Mouse (Mus musculus) Patski (cell line): Measurements from ENCODE around the gene Nab2. TPM values are rescaled to one million over a fixed set of nuclear protein-coding genes. Genes with fewer than 3 reads are reported as not detected.
A peak's percentile ranks its signal among the peaks of the same experiment; 100 is the strongest.

Source experiments
- ATAC-seq: fragments of 100-300 bp; one replicate; pipeline ENCODE4 v1.8.0; 2021
- CTCF ChIA-PET: fragments of 350-600 bp; sonication (Branson Sonifier 250); formaldehyde crosslinking; loops from one replicate; lab custom pipeline; 2022; ENCODE audit warnings: inconsistent platforms; lab: Charles Lee
- POLR2A ChIA-PET: fragments of 350-600 bp; sonication (Branson Sonifier 250); formaldehyde crosslinking; loops from one replicate; lab custom pipeline; 2022; ENCODE audit warnings: antibody characterized with exemption, inconsistent platforms; lab: Charles Lee
- DNase-seq: peaks from one replicate; pipeline ENCODE4 v3.0.0-alpha.2; 2011; ENCODE audit warnings: low read depth, low spot score
- H3K27me3 ChIP-seq: fragments of 371-371 bp; one replicate; pipeline ENCODE4 v1.5.1; 2021
- CTCF ChIP-seq: fragments of 100-300 bp; IDR thresholded peaks from one replicate; pipeline ENCODE4 v1.5.1; 2021
- in situ Hi-C: fragments of 300-500 bp; cut with MboI; formaldehyde crosslinking; loops from 3 replicates; pipeline ENCODE4 v1.11.1; 2018; ENCODE audit warnings: low pct_unique_long_range_greater_than_20kb, mixed read lengths
- polyA plus RNA-seq: library from polyadenylated mRNA; unstranded; gene quantifications from one replicate; pipeline ENCODE4 v1.2.3, GENCODE M21; 2021

The Nab2 gene
- polyA plus RNA-seq, 1 experiment from 2014 or later: 31.8 TPM

GRCm38 (mm10) chr10:127695775-127696174 is 27.4 kb upstream of the Nab2 start:
- H3K27me3 ChIP-seq: no peaks in the 10 kb centered on the region
- ATAC-seq (no peak), DNase-seq (no peak)
- in situ Hi-C loops: loop anchor here (25.0 kb wide), 1 partner anchor 492 kb away; the partner anchor contains the start of genes Gls2 and Rbms2
- ChIA-PET CTCF (interaction anchor here (1.6 kb wide), 1 partner anchor 17 kb away, joined by 3 read pairs; no protein-coding TSS in a partner anchor), POLR2A (interaction anchor here (1.1 kb wide), 1 partner anchor 15 kb away, joined by 3 read pairs; no protein-coding TSS in a partner anchor)
- TF ChIP-seq CTCF: no peak

- in situ Hi-C loops: loop anchor here (25.0 kb wide), 1 partner anchor 493 kb away; the partner anchor contains the start of genes Gls2 and Rbms2
- peak; percentile 70 for TF ChIP-seq CTCF
- ChIA-PET POLR2A (no interaction called here), CTCF (interaction anchor here (1.8 kb wide), 1 partner anchor 13 kb away, joined by 4 read pairs; no protein-coding TSS in a partner anchor)
- H3K27me3 ChIP-seq: no peaks in the 10 kb centered on the region
- ATAC-seq (no peak), DNase-seq (no peak)
Observed at GRCm38 (mm10) chr10:127694636-127695035, 26.3 kb upstream of the Nab2 start.

GRCm38 (mm10) chr10:127691053-127691452 is 22.7 kb upstream of the Nab2 start:
- ChIA-PET POLR2A (no interaction called here), CTCF (interaction anchor here (0.9 to 1.5 kb wide), 4 partner anchors 9 to 49 kb away, joined by 3 read pairs; no protein-coding TSS in a partner anchor)
- H3K27me3 ChIP-seq: no peaks in the 10 kb centered on the region
- no peak for DNase-seq
- no peak for ATAC-seq
- TF ChIP-seq CTCF: peak; percentile 42
- in situ Hi-C loops: loop anchor here (25.0 kb wide), 1 partner anchor 496 kb away; the partner anchor contains the start of genes Gls2 and Rbms2

GRCm38 (mm10) chr10:127682886-127683285 is 14.5 kb upstream of the Nab2 start:
- no peak for ATAC-seq
- CTCF ChIA-PET: no interaction called here
- in situ Hi-C loops: loop anchor here (25.0 kb wide), 1 partner anchor 504 kb away; the partner anchor contains the start of genes Gls2 and Rbms2
- POLR2A ChIA-PET: no interaction called here
- no peak for TF ChIP-seq CTCF
- no peak for DNase-seq
- H3K27me3 ChIP-seq: no peaks in the 10 kb centered on the region

- ATAC-seq: no peak
- in situ Hi-C loops: loop anchor here (25.0 kb wide), 1 partner anchor 507 kb away; the partner anchor contains the start of genes Gls2 and Rbms2
- ChIA-PET POLR2A (no interaction called here), CTCF (no interaction called here)
- no peak for TF ChIP-seq CTCF
- H3K27me3 ChIP-seq: no peaks in the 10 kb centered on the region
- no peak for DNase-seq
Observed at GRCm38 (mm10) chr10:127679881-127680280, 11.5 kb upstream of the Nab2 start.

GRCm38 (mm10) chr10:127679208-127679607 is 10.8 kb upstream of the Nab2 start:
- TF ChIP-seq CTCF: no peak
- H3K27me3 ChIP-seq: no peaks in the 10 kb centered on the region
- ChIA-PET CTCF (no interaction called here), POLR2A (no interaction called here)
- in situ Hi-C loops: loop anchor here (25.0 kb wide), 1 partner anchor 508 kb away; the partner anchor contains the start of genes Gls2 and Rbms2
- DNase-seq (no peak), ATAC-seq (no peak)

- CTCF ChIA-PET: interaction anchor here (0.8 to 1.7 kb wide), 2 partner anchors 18 to 35 kb away, joined by 3 to 5 read pairs; partner anchors contain the start of gene Stat6
- ATAC-seq (peak; percentile 25), DNase-seq (no peak)
- H3K27me3 ChIP-seq: no peaks in the 10 kb centered on the region
- peak; percentile 97 for TF ChIP-seq CTCF
- POLR2A ChIA-PET: interaction anchor here (1.6 kb wide), 1 partner anchor 35 kb away, joined by 7 read pairs; the partner anchor contains the start of gene Stat6
- in situ Hi-C loops: loop anchor here (25.0 kb wide), 1 partner anchor 510 kb away; the partner anchor contains the start of genes Gls2 and Rbms2
Observed at GRCm38 (mm10) chr10:127677591-127678336, 9.4 kb upstream of the Nab2 start.

GRCm38 (mm10) chr10:127676691-127677548 is 8.6 kb upstream of the Nab2 start:
- no peaks in the 10 kb centered on the region for H3K27me3 ChIP-seq
- peak; percentile 75 for ATAC-seq
- peak; percentile 94 for DNase-seq
- ChIA-PET CTCF (interaction anchor here (1.1 to 1.7 kb wide), 2 partner anchors 14 to 34 kb away, joined by 3 to 5 read pairs; partner anchors contain the start of gene Stat6), POLR2A (interaction anchor here (1.0 to 1.6 kb wide), 3 partner anchors 9 to 44 kb away, joined by 4 to 7 read pairs (median 6); partner anchors contain the start of gene Stat6)
- in situ Hi-C loops: loop anchor here (25.0 kb wide), 1 partner anchor 510 kb away; the partner anchor contains the start of genes Gls2 and Rbms2
- TF ChIP-seq CTCF: no peak

GRCm38 (mm10) chr10:127675859-127676398 is 7.6 kb upstream of the Nab2 start:
- POLR2A ChIA-PET: interaction anchor here (1.0 to 1.6 kb wide), 3 partner anchors 8 to 43 kb away, joined by 4 to 7 read pairs (median 6); partner anchors contain the start of gene Stat6
- no peaks in the 10 kb centered on the region for H3K27me3 ChIP-seq
- in situ Hi-C loops: loop anchor here (25.0 kb wide), 1 partner anchor 511 kb away; the partner anchor contains the start of genes Gls2 and Rbms2
- CTCF ChIA-PET: interaction anchor here (1.1 to 1.7 kb wide), 2 partner anchors 15 to 33 kb away, joined by 3 to 5 read pairs; partner anchors contain the start of gene Stat6
- ATAC-seq (no peak), DNase-seq (no peak)
- TF ChIP-seq CTCF: no peak
